Mouse (Mus musculus): ENCODE measurements around the gene BC025920.
"Not testable (repeated sequence)": the region's sequence is repeated elsewhere in the genome, so short reads cannot be mapped to it uniquely, and the experiment has no call there.

The BC025920 gene

GRCm38 (mm10) chr10:81604019-81604967 lies 1.8 kb upstream of the BC025920 start:
- DNase-seq = no peak

- peak; percentile 91 for DNase-seq
Observed at GRCm38 (mm10) chr10:81604968-81605665, 953 bp upstream of the BC025920 start.

- DNase-seq = peak; percentile 38
Observed at GRCm38 (mm10) chr10:81605666-81605973, 450 bp upstream of the BC025920 start.

GRCm38 (mm10) chr10:81608308-81608707 lies 2.2 kb downstream of the BC025920 start:
- no peak for DNase-seq

GRCm38 (mm10) chr10:81612779-81613178 lies 6.7 kb downstream of the BC025920 start:
- DNase-seq = no peak

- no peak for DNase-seq
Observed at GRCm38 (mm10) chr10:81615486-81615885, 9.4 kb downstream of the BC025920 start.

- DNase-seq = no peak
Observed at GRCm38 (mm10) chr10:81619976-81620375, 13.9 kb downstream of the BC025920 start.

- no peak for DNase-seq
Observed at GRCm38 (mm10) chr10:81620786-81621185, 14.7 kb downstream of the BC025920 start.

GRCm38 (mm10) chr10:81623441-81623840 lies 17.4 kb downstream of the BC025920 start:
- DNase-seq = no peak

- DNase-seq = peak; percentile 35
Observed at GRCm38 (mm10) chr10:81626101-81626993, 20.3 kb downstream of the BC025920 start.

GRCm38 (mm10) chr10:81626994-81627835 lies 21.1 kb downstream of the BC025920 start, which contains the start of gene Sirt6:
Gene Sirt6 (minus strand): TSS chr10:81627797.
- DNase-seq = peak; percentile 94

GRCm38 (mm10) chr10:81627836-81628220 lies 21.8 kb downstream of the BC025920 start:
- no peak for DNase-seq

- DNase-seq = peak; percentile 19
Observed at GRCm38 (mm10) chr10:81628390-81628789, 22.3 kb downstream of the BC025920 start, which contains the start of gene Ankrd24. Gene Ankrd24 (plus strand): TSS chr10:81628540.

- DNase-seq = peak; percentile 94
Observed at GRCm38 (mm10) chr10:81633253-81634099, 27.4 kb downstream of the BC025920 start.

- no peak for DNase-seq
Observed at GRCm38 (mm10) chr10:81636338-81636737, 30.3 kb downstream of the BC025920 start.

- DNase-seq = no peak
Observed at GRCm38 (mm10) chr10:81638101-81638500, 32.0 kb downstream of the BC025920 start.

- not testable (repeated sequence) for DNase-seq
Observed at GRCm38 (mm10) chr10:81640825-81641224, 34.8 kb downstream of the BC025920 start.

- no peak for DNase-seq
Observed at GRCm38 (mm10) chr10:81641566-81641965, 35.5 kb downstream of the BC025920 start.

- no peak for DNase-seq
Observed at GRCm38 (mm10) chr10:81641978-81642647, 36.0 kb downstream of the BC025920 start.
